Mouse (Mus musculus) midbrain, embryonic 10.5 days (tissue): ENCODE data around the gene Lin7a. TPM values are rescaled to one million over a fixed set of nuclear protein-coding genes. Genes with fewer than 3 reads are reported as not detected.

Source experiments
- DNase-seq: peaks from one replicate; pipeline ENCODE4 v3.0.0-alpha.2; 2017; ENCODE audit warnings: low spot score
- H3K27ac ChIP-seq: fragments of 300-500 bp; sonication (generic); replicated peaks from 2 replicates; pipeline ENCODE4 v1.5.1; 2016; ENCODE audit warnings: mild to moderate bottlenecking
- H3K27me3 ChIP-seq: fragments of 300-500 bp; sonication (generic); 2 replicates; pipeline ENCODE4 v1.6.1; 2016; ENCODE audit warnings: low read depth, mild to moderate bottlenecking; ENCODE audit not compliant: poor library complexity, severe bottlenecking
- H3K36me3 ChIP-seq: fragments of 300-500 bp; sonication (generic); 2 replicates; pipeline ENCODE4 v1.6.1; 2016; ENCODE audit warnings: mild to moderate bottlenecking, moderate library complexity
- H3K4me1 ChIP-seq: fragments of 300-500 bp; sonication (generic); 2 replicates; pipeline ENCODE4 v1.6.1; 2016
- H3K4me3 ChIP-seq: fragments of 300-500 bp; sonication (generic); 2 replicates; pipeline ENCODE4 v1.5.1; 2016; ENCODE audit warnings: mild to moderate bottlenecking, moderate library complexity
- H3K9me3 ChIP-seq: fragments of 300-500 bp; sonication (generic); replicated peaks from 2 replicates; pipeline ENCODE4 v1.6.1; 2016; ENCODE audit warnings: mild to moderate bottlenecking
- WGBS: fragments of 180-500 bp; shearing (Covaris S2); methylation state at CpG from one replicate; pipeline ENCODE4 v1.1.7; 2016; 5-methylcytosine and 5-hydroxymethylcytosine counted together
- polyA plus RNA-seq: library from polyadenylated mRNA; unstranded; fragments of >200 nt; fragmentation: Nextera tagmentation; extraction: Ambion mirVana; gene quantifications from 2 replicates; pipeline ENCODE4 v1.2.1, GENCODE M21; 2016

Lin7a gene
- polyA plus RNA-seq, 1 experiment from 2014 or later: 3.1 TPM

DNA sequence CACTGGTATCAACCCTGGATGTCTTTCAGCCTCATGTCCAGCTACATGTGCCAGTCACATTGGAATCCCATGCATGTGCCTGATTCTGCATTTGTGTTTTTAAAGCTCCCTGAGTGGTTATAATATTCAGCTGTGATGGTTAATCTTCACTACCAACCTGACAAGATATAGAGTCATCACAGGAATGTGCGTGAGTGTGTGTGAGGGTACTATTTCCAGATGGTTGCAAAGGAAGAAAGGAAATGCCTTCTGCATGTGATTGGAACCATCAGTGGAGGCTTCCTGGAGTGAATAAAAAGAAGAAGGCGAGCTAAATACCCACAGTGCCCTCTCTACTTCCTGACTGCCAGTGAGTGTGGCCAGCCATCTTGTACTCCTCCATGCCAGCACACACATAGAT lies 48.2 kb downstream of the Lin7a start:
- Histone ChIP-seq H3K4me3 (no peak overlapping the region), H3K4me1 (no peaks in the 10 kb centered on the region), H3K9me3 (no peaks in the 10 kb centered on the region), H3K27me3 (no peaks in the 10 kb centered on the region), H3K36me3 (no peaks in the 10 kb centered on the region), H3K27ac (no peak overlapping the region)
- 92% methylated on average over 2 of the region's 2 CpGs for WGBS
- no peak for DNase-seq

DNA sequence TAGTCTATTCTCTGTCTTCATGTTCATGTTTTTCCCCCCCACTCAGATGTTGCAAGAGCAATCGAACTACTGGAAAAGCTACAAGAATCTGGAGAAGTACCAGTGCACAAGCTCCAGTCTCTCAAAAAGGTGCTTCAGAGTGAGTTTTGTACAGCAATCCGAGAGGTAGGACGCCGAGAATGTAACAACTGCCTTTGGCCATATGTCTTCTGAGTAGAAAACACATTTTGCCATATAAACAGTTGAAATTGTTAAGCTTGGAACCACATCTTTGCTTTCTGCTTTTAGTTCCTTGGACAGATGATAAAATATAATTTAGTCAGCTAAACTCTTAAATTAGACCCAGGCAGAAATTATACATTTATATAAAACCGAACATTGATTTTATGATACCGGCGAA lies 52.4 kb downstream of the Lin7a start:
- Histone ChIP-seq H3K4me1 (no peaks in the 10 kb centered on the region), H3K36me3 (no peaks in the 10 kb centered on the region), H3K4me3 (no peak overlapping the region), H3K27ac (no peak overlapping the region), H3K9me3 (no peaks in the 10 kb centered on the region), H3K27me3 (no peaks in the 10 kb centered on the region)
- 97% methylated on average over 7 of the region's 7 CpGs for WGBS
- no peak for DNase-seq

DNA sequence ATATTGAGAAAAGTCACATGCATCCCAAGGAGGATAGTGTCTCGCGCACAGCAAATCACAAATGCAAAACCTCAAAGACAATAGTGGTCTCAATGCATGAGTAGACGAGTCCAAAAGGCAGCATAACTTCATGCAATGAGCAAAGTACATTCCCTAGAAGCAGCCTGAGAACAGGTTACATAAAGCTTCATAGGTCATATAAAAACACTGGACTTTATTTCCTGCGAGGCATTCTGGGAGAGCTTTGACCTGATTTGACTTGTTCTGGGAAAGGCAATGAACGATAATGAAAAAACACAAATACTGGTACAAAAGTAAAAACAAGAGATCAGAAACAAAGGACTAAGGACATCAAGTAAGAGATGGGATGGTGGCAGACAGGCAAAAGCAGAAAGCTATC lies 54.1 kb downstream of the Lin7a start:
- Histone ChIP-seq H3K27me3 (no peaks in the 10 kb centered on the region), H3K4me1 (no peaks in the 10 kb centered on the region), H3K36me3 (no peaks in the 10 kb centered on the region), H3K4me3 (no peak overlapping the region), H3K27ac (no peak overlapping the region), H3K9me3 (no peaks in the 10 kb centered on the region)
- 90% methylated on average over 5 of the region's 5 CpGs for WGBS
- DNase-seq: no peak

DNA sequence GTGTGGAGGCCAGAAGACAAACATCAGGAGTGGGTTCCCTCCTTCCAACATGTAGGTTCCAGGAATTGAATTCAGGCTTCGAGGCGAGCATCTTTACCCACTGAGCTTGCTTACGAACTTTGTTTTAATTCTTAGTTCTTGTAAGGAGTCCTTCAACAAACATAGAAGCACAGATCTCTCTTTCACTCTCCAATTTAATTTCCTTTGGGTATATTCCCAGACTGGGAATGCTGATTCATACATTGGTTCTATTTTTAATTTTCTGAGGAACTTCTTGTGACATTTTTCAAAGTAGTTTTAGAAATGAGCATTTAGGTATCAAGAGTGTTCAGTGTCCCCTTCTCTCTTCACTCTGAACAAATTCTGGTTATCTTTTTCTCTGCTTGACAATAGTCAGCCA lies 68.0 kb downstream of the Lin7a start:
- Histone ChIP-seq H3K4me3 (no peak overlapping the region), H3K4me1 (no peaks in the 10 kb centered on the region), H3K9me3 (no peaks in the 10 kb centered on the region), H3K27me3 (no peaks in the 10 kb centered on the region), H3K36me3 (no peaks in the 10 kb centered on the region), H3K27ac (no peak overlapping the region)
- DNase-seq: no peak
- 97% methylated on average over 3 of the region's 3 CpGs for WGBS

DNA sequence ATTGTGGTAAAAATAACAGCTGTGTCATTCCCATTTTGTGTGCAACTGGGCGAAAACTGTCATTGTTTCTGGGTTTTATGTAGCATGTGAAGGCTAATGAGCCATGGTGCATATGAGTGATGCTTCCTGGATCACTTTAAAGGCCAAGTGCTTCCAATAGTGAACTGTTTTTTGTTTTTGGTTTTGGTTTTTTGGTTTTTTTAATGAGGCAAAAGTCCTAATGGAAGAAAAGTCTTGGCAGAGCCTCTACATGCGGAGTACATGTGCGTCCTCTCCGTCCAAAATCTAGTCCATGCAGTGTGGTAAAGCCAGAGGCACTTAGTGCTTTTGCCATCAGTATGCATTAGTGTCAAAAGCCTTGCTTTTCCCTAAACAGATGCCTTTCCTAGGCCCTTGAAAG lies 69.7 kb downstream of the Lin7a start:
- Histone ChIP-seq H3K9me3 (no peaks in the 10 kb centered on the region), H3K4me3 (no peak overlapping the region), H3K27ac (no peak overlapping the region), H3K4me1 (no peaks in the 10 kb centered on the region), H3K27me3 (no peaks in the 10 kb centered on the region), H3K36me3 (no peaks in the 10 kb centered on the region)
- no peak for DNase-seq
- 86% methylated on average over 4 of the region's 4 CpGs for WGBS

DNA sequence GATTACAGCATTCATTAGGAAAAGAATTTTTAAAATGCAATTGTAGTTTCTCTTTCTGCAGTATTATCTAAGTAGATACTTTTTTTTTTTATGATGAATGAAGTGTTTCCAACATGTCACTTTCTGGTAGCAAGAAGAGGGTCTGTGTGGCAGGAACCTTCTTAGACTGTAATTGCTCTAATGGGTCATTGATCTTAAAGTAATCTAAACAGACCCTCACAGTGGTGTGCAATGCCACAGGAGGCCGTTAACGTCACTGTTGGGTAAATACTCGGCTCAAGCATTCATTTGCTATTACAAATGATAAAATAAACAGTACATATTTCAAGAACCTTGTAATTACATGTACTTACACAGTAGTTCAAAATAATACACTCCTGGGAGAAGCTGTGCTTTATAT lies 72.7 kb downstream of the Lin7a start:
- Histone ChIP-seq H3K4me3 (no peak overlapping the region), H3K27ac (no peak overlapping the region), H3K36me3 (no peaks in the 10 kb centered on the region), H3K27me3 (no peaks in the 10 kb centered on the region), H3K4me1 (no peaks in the 10 kb centered on the region), H3K9me3 (no peaks in the 10 kb centered on the region)
- no peak for DNase-seq
- WGBS: 79% methylated on average over 3 of the region's 3 CpGs

DNA sequence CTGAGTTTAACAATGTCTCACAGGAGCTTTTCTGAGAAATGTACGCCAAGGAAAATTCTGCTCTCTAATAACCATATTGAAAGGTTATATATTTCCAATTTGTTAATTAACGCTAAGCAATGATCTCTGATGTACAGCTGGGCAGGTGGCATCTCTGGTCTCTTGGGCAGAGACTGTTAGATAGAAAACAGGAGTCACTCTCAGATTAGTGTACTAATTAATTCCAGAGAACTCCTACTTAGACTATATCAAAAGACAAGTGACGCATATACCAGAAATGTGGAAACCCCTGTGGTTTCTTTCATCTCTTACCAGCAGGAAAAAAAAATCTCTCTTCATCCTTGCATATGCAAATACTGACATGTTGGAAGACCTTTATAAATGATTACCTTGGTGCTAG lies 76.4 kb downstream of the Lin7a start:
- Histone ChIP-seq H3K27ac (no peak overlapping the region), H3K4me1 (no peaks in the 10 kb centered on the region), H3K9me3 (no peaks in the 10 kb centered on the region), H3K4me3 (no peak overlapping the region), H3K36me3 (no peaks in the 10 kb centered on the region), H3K27me3 (no peaks in the 10 kb centered on the region)
- 78% methylated on average over 3 of the region's 3 CpGs for WGBS
- no peak for DNase-seq

DNA sequence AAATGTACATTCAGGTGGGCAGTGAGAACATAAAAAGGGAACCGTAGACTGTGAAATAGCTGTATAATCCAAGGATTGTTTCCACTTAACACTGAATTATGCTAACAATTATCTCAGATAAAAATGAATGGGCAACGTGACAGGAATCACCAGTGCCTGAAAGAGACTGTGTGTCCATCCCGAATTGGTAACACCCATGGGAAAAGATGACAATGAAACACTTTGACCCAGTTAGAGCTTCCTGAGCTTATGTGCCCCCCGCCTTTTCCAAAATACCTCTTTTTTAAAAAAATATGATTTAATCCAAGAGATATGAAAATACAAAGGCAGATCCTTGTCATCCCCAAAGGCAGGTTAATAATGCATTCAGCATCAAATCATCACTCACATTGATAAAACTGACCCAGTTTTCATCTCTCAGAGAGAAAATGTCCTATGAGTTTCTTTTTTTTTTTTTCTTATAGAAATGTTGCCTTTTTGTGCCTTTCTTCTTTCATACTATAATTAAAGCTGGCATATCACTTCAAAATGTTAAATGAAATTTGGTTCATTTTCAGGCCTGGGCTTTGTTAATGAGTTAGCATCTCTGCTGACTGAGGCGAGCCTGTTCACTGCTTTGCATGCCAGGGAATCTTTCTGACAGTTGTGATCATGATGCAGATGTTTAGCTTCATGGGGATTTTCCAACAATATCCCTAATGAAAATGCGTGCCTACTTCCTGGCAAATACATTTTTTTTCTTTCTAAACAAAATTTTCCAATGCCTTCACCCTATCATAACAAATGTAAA lies 80.4 kb downstream of the Lin7a start:
- H3K36me3 ChIP-seq: no peaks in the 10 kb centered on the region
- H3K4me3 ChIP-seq: no peak overlapping the region
- no peaks in the 10 kb centered on the region for H3K4me1 ChIP-seq
- H3K27ac ChIP-seq: no peak overlapping the region
- H3K9me3 ChIP-seq: no peaks in the 10 kb centered on the region
- WGBS: 76% methylated on average over 6 of the region's 6 CpGs
- no peaks in the 10 kb centered on the region for H3K27me3 ChIP-seq
- DNase-seq: no peak

DNA sequence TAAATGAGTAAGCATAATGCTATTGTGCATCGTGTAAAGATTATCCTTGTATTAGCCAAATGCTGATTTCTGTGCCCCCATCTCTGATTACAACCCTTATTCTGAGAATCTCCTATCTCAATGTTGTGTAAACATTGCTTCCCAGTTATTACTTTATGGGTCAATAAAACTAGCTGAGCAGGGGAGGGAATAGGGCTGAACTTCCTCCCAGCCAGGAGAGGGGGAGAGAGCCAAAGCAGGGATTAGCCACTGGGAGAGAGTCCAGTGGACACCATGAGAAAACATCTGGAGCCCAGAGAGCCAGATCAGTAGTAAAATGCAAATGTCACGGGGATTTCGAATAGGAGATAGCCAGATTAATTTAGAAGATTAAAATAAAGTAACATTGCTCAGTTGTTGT lies 82.0 kb downstream of the Lin7a start:
- no peak for DNase-seq
- no peaks in the 10 kb centered on the region for H3K36me3 ChIP-seq
- WGBS: 91% methylated on average over 3 of the region's 3 CpGs
- H3K27me3 ChIP-seq: no peaks in the 10 kb centered on the region
- H3K27ac ChIP-seq: no peak overlapping the region
- no peaks in the 10 kb centered on the region for H3K4me1 ChIP-seq
- no peak overlapping the region for H3K4me3 ChIP-seq
- H3K9me3 ChIP-seq: no peaks in the 10 kb centered on the region

DNA sequence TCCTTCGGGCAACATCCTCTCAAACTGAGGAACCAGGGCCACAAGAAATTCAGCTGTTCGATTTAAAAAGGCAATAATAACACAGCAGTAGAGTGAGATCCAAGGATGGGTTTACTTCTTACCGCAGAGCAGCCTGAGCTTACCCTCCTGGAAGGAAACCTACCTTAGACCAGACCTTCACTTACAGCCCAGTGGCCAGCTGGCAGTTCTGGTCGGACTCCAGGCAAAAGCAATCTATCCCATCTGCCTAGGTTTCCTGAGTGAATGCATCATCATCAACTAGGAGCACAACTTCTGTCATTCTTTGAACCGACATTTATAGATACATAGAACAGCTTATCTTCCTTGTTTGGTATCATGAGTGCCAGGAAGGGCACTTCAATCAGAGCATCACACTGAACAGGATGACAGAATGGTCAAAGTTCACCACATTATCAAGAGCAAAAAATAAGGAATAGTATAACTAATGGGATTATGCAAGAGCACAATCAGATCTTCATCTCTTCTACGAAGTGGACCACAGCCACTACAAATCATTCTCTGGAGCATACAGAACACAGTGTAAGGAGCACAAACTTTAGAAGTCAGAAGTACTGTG lies 87.1 kb downstream of the Lin7a start:
- Histone ChIP-seq H3K9me3 (no peaks in the 10 kb centered on the region), H3K4me3 (no peak overlapping the region), H3K4me1 (no peaks in the 10 kb centered on the region), H3K36me3 (no peaks in the 10 kb centered on the region), H3K27me3 (no peaks in the 10 kb centered on the region), H3K27ac (no peak overlapping the region)
- 91% methylated on average over 6 of the region's 6 CpGs for WGBS
- no peak for DNase-seq

DNA sequence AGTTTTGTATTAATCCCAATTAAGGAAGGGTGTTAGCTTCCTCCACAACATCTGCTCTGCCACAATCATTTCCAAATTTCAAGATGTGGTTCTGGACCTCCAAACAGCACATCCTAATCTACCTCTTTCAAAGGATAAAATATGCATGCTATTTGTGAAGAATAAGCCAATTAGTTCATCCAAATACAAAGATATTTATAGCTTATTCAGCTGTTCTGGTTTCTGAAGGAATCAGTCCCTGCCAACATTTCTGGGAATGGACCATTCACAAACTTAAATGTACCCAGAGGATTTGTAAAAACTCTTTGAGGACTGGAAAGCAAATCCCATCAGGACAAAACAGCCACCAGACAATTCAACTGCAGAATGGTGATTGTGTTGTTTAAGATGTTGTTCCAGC lies 87.8 kb downstream of the Lin7a start:
- DNase-seq: no peak
- no peaks in the 10 kb centered on the region for H3K36me3 ChIP-seq

DNA sequence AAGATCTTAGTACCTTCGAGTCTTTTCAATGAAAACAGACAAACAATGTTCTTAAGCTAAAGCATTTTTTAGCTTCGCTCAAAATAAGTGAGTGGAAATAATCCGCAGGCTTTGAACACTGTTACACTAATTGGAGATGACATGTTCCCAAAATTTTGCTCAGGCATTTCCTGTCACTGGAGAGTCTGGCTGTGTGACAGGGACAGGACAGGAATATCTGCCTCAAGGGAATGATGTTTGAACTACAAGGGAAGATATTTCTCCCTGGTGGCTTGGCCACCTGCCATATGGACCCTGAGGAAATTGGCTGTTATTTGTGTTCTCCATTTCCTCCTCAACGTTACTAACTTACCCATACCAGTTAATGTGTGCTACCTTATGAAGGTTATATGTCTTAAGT lies 90.1 kb downstream of the Lin7a start:
- no peaks in the 10 kb centered on the region for H3K9me3 ChIP-seq
- no peak overlapping the region for H3K4me3 ChIP-seq
- no peak for DNase-seq
- H3K36me3 ChIP-seq: no peaks in the 10 kb centered on the region
- no peak overlapping the region for H3K27ac ChIP-seq
- WGBS: 75% methylated on average over 4 of the region's 4 CpGs
- no peaks in the 10 kb centered on the region for H3K4me1 ChIP-seq
- H3K27me3 ChIP-seq: no peaks in the 10 kb centered on the region

More for the DNA sequence above, 87.8 kb downstream of the Lin7a start:
- Histone ChIP-seq H3K4me3 (no peak overlapping the region), H3K9me3 (no peaks in the 10 kb centered on the region), H3K27ac (no peak overlapping the region), H3K27me3 (no peaks in the 10 kb centered on the region), H3K4me1 (no peaks in the 10 kb centered on the region)

DNA sequence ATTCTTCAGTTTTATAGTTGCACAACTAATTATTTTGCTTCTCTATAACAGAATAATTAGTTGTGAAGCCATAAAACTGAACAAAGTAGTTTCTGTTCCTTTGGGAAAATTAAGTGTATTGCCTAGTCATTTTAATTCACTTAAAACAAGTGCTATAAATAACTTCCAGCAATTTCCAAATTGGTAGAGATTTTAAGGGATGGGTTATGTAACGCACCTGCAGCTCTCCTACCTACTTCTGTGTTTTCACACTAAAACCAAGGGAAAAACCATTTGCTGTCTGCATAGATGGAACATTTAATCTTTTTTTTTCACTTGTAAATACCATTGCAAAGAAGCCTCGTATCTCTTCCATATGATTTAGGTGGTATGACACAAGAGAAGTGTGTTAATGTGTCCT lies 90.5 kb downstream of the Lin7a start:
- WGBS: 92% methylated on average over 2 of the region's 2 CpGs
- DNase-seq: no peak
- no peak overlapping the region for H3K27ac ChIP-seq
- H3K9me3 ChIP-seq: no peaks in the 10 kb centered on the region
- H3K4me1 ChIP-seq: no peaks in the 10 kb centered on the region
- H3K36me3 ChIP-seq: no peaks in the 10 kb centered on the region
- H3K4me3 ChIP-seq: no peak overlapping the region
- no peaks in the 10 kb centered on the region for H3K27me3 ChIP-seq
